Mouse (Mus musculus): ENCODE data around the gene Rnf40. TPM values are rescaled to one million over a fixed set of nuclear protein-coding genes. Genes with fewer than 3 reads are reported as not detected.

Rnf40 gene
- polyA plus RNA-seq, 1 experiment from 2014 or later: 50.9 TPM

DNA sequence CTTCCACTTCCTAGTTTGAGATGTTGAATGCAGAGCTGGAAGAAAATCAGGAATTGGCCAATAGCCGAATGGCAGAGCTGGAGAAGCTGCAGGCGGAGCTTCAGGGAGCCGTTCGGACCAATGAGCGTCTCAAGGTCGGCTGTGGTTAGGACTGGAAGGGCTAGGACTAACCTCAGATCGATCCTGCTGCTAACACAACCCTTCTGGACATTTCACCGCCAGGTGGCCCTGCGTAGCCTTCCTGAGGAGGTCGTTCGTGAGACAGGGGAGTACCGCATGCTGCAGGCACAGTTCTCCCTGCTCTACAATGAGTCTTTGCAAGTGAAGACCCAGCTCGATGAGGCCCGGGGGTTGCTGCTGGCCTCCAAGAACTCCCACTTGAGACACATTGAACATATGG lies 4.0 kb downstream of the Rnf40 start:
- Histone ChIP-seq H3K27ac (ENCODE audit: low read depth, low read length) (no peak overlapping the region), H3K4me1 (ENCODE audit: control insufficient read depth, insufficient read depth, low read length) (peaks cover 7% of the 10 kb centered on the region), H3K27me3 (ENCODE audit: control insufficient read depth, insufficient read depth, low read length) (no peaks in the 10 kb centered on the region), H3K4me2 (ENCODE audit: low read depth) (no peak overlapping the region), H3K4me3 (ENCODE audit: low read depth, low read length) (no peak overlapping the region), H3K36me3 (ENCODE audit: control insufficient read depth, insufficient read depth, low read length) (peaks cover 45% of the 10 kb centered on the region), H3K9ac (ENCODE audit: low read length) (no peak overlapping the region), H3K9me3 (ENCODE audit: control insufficient read depth, low read length) (no peaks in the 10 kb centered on the region)
- ATAC-seq (ENCODE audit: insufficient read depth, low FRiP score, low TSS enrichment): no peak
- WGBS: 88% methylated on average over 14 of the region's 14 CpGs
- DNase-seq (ENCODE audit: low spot score): no peak

DNA sequence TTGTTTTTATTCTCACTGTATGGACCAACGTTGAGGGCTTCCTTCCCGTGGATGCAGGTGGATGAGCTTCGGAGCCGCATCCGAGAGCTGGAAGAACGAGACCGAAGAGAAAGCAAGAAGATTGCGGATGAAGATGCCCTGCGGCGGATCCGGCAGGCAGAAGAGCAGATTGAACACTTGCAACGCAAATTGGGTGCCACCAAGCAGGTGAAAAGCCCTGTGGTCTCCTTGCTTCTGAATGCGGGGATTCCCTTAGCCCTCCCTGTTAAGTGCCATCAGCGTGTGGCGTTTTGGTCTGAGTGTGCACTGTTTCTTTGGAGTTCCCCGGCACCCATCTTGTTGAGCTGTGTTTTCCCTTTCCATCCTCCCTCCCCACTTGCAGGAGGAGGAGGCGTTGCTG lies 8.2 kb downstream of the Rnf40 start:
- Histone ChIP-seq H3K4me2 (ENCODE audit: low read depth) (no peak overlapping the region), H3K9ac (ENCODE audit: low read length) (no peak overlapping the region), H3K4me3 (ENCODE audit: low read depth, low read length) (no peak overlapping the region), H3K9me3 (ENCODE audit: control insufficient read depth, low read length) (no peaks in the 10 kb centered on the region), H3K36me3 (ENCODE audit: control insufficient read depth, insufficient read depth, low read length) (peaks cover 54% of the 10 kb centered on the region), H3K27ac (ENCODE audit: low read depth, low read length) (no peak overlapping the region), H3K27me3 (ENCODE audit: control insufficient read depth, insufficient read depth, low read length) (no peaks in the 10 kb centered on the region), H3K4me1 (ENCODE audit: control insufficient read depth, insufficient read depth, low read length) (no peaks in the 10 kb centered on the region)
- 96% methylated on average over 17 of the region's 17 CpGs for WGBS
- ATAC-seq (ENCODE audit: insufficient read depth, low FRiP score, low TSS enrichment) (no peak), DNase-seq (ENCODE audit: low spot score) (no peak)

DNA sequence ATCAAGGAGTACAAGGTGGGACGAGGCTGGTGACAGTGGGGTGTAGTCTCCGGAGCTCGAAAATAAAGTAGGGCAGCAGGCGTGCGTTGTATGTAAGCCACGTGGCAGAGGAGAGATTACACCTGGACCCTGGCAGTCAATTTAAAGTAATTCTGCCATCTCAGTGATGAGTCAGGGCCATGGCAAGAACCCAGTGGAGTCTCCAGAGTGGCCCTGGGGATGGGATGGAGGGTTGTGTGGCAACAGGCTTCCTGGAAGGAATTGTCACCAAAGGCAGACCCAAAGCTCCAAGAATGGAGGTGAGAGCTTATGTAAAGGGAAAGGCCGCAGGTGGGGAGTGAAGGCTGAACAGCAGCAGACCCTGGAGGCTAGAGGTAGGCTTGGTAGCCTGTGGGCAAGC lies 12.0 kb downstream of the Rnf40 start:
- Histone ChIP-seq H3K4me2 (ENCODE audit: low read depth) (no peak overlapping the region), H3K36me3 (ENCODE audit: control insufficient read depth, insufficient read depth, low read length) (peaks cover 33% of the 10 kb centered on the region), H3K27ac (ENCODE audit: low read depth, low read length) (no peak overlapping the region), H3K4me1 (ENCODE audit: control insufficient read depth, insufficient read depth, low read length) (no peaks in the 10 kb centered on the region), H3K9me3 (ENCODE audit: control insufficient read depth, low read length) (no peaks in the 10 kb centered on the region), H3K27me3 (ENCODE audit: control insufficient read depth, insufficient read depth, low read length) (no peaks in the 10 kb centered on the region), H3K4me3 (ENCODE audit: low read depth, low read length) (no peak overlapping the region), H3K9ac (ENCODE audit: low read length) (no peak overlapping the region)
- WGBS: 98% methylated on average over 7 of the region's 7 CpGs
- DNase-seq (ENCODE audit: low spot score): no peak
- ATAC-seq (ENCODE audit: insufficient read depth, low FRiP score, low TSS enrichment): no peak

DNA sequence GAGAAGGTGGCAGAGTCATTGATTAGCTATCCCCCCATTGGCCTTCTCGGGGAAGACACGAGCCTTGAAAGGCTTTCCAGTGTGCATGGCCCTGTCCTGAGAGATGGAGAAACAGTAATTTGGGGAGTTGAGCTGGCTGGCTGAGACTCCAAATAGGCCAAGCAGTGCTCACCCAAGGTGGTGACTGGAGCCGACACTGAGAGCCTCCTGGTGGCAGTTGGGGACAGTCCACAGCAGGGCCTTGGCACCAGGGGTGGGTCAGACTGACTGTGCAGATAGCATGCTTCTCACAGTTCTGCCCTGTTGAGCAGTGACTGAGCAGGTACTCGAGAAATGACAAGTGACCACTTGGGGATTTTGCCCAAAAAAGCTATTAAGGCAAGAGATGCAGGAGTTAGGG lies 13.2 kb downstream of the Rnf40 start:
- Histone ChIP-seq H3K4me3 (ENCODE audit: low read depth, low read length) (no peak overlapping the region), H3K4me2 (ENCODE audit: low read depth) (no peak overlapping the region), H3K36me3 (ENCODE audit: control insufficient read depth, insufficient read depth, low read length) (peaks cover 26% of the 10 kb centered on the region), H3K27ac (ENCODE audit: low read depth, low read length) (no peak overlapping the region), H3K9ac (ENCODE audit: low read length) (no peak overlapping the region), H3K4me1 (ENCODE audit: control insufficient read depth, insufficient read depth, low read length) (no peaks in the 10 kb centered on the region), H3K27me3 (ENCODE audit: control insufficient read depth, insufficient read depth, low read length) (no peaks in the 10 kb centered on the region), H3K9me3 (ENCODE audit: control insufficient read depth, low read length) (no peaks in the 10 kb centered on the region)
- WGBS: 83% methylated on average over 4 of the region's 4 CpGs
- DNase-seq (ENCODE audit: low spot score) (no peak), ATAC-seq (ENCODE audit: insufficient read depth, low FRiP score, low TSS enrichment) (no peak)

DNA sequence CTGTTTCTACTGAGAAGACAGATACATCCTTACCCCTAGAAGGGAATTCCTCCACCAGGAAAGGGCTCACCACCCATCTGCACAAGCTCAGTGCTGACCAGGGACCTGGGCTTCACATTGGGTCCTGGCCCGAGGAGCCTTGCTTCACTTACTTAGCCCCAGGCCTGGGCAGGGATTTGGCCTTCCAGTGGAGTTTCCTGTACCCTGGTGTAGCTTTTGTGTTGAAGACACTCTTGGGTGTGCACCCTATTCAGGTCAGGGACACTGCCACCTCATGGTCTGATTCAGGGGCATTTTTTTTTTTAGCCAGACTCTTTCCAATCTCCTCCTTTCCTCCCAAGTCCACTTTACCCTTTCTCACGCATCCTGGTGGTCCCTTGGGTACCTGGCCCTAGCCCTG lies 14.3 kb downstream of the Rnf40 start:
- ATAC-seq (ENCODE audit: insufficient read depth, low FRiP score, low TSS enrichment) (no peak), DNase-seq (ENCODE audit: low spot score) (no peak)
- no peak overlapping the region for H3K4me2 ChIP-seq (ENCODE audit: low read depth)
- H3K27ac ChIP-seq (ENCODE audit: low read depth, low read length): no peak overlapping the region
- H3K36me3 ChIP-seq (ENCODE audit: control insufficient read depth, insufficient read depth, low read length): peaks cover 20% of the 10 kb centered on the region
- WGBS: 97% methylated on average over 2 of the region's 2 CpGs
- H3K4me3 ChIP-seq (ENCODE audit: low read depth, low read length): no peak overlapping the region
- H3K9me3 ChIP-seq (ENCODE audit: control insufficient read depth, low read length): no peaks in the 10 kb centered on the region
- H3K9ac ChIP-seq (ENCODE audit: low read length): no peak overlapping the region
- no peaks in the 10 kb centered on the region for H3K4me1 ChIP-seq (ENCODE audit: control insufficient read depth, insufficient read depth, low read length)
- no peaks in the 10 kb centered on the region for H3K27me3 ChIP-seq (ENCODE audit: control insufficient read depth, insufficient read depth, low read length)

DNA sequence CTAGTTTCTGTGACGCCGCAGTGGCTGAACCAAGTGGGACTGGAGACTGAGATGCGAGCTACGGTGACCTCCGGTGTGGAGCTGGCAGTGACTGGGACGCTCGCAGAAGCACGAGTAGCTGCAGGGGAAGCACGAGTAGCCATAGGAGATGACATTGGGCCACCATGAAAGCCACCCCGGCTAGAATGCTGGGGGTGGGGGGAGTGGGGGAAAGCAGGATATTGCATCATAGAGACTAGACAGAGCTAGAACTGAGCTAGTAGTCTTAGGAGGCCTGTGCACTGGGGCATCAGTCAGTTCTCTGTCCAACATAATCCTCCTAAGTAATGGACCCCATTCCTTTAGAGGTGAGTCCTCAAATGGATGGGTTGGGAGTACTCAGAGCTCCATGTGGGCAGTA lies 15.7 kb downstream of the Rnf40 start:
- DNase-seq (ENCODE audit: low spot score) (no peak), ATAC-seq (ENCODE audit: insufficient read depth, low FRiP score, low TSS enrichment) (no peak)
- Histone ChIP-seq H3K9ac (ENCODE audit: low read length) (no peak overlapping the region), H3K27ac (ENCODE audit: low read depth, low read length) (no peak overlapping the region), H3K4me2 (ENCODE audit: low read depth) (no peak overlapping the region), H3K4me1 (ENCODE audit: control insufficient read depth, insufficient read depth, low read length) (no peaks in the 10 kb centered on the region), H3K36me3 (ENCODE audit: control insufficient read depth, insufficient read depth, low read length) (peaks cover 13% of the 10 kb centered on the region), H3K27me3 (ENCODE audit: control insufficient read depth, insufficient read depth, low read length) (no peaks in the 10 kb centered on the region), H3K9me3 (ENCODE audit: control insufficient read depth, low read length) (no peaks in the 10 kb centered on the region), H3K4me3 (ENCODE audit: low read depth, low read length) (no peak overlapping the region)
- 90% methylated on average over 10 of the region's 10 CpGs for WGBS

DNA sequence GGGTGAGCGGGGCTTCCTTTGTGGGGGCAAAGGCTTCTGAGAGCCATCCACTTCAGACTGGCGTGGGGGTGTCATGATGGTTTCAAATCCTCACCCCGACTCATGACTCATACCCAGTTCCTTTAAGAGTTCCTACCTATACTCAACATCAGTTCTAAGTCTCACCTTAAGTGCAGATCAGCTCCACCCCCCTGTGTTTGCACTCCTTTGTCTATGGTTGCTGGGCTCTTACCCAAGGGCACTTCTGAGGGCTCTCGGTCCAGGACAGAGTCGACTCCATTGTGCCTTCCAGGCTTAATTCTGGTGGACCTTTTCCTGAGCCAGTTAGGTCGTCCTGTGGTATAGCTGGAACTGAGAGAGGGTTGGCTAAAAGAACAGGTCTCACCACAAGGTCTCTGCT lies 18.6 kb downstream of the Rnf40 start:
- Histone ChIP-seq H3K27me3 (ENCODE audit: control insufficient read depth, insufficient read depth, low read length) (no peaks in the 10 kb centered on the region), H3K4me2 (ENCODE audit: low read depth) (no peak overlapping the region), H3K4me3 (ENCODE audit: low read depth, low read length) (no peak overlapping the region), H3K4me1 (ENCODE audit: control insufficient read depth, insufficient read depth, low read length) (no peaks in the 10 kb centered on the region), H3K9me3 (ENCODE audit: control insufficient read depth, low read length) (no peaks in the 10 kb centered on the region), H3K27ac (ENCODE audit: low read depth, low read length) (no peak overlapping the region), H3K36me3 (ENCODE audit: control insufficient read depth, insufficient read depth, low read length) (peaks cover 31% of the 10 kb centered on the region), H3K9ac (ENCODE audit: low read length) (no peak overlapping the region)
- WGBS: 90% methylated on average over 6 of the region's 6 CpGs
- no peak for DNase-seq (ENCODE audit: low spot score)
- no peak for ATAC-seq (ENCODE audit: insufficient read depth, low FRiP score, low TSS enrichment)

DNA sequence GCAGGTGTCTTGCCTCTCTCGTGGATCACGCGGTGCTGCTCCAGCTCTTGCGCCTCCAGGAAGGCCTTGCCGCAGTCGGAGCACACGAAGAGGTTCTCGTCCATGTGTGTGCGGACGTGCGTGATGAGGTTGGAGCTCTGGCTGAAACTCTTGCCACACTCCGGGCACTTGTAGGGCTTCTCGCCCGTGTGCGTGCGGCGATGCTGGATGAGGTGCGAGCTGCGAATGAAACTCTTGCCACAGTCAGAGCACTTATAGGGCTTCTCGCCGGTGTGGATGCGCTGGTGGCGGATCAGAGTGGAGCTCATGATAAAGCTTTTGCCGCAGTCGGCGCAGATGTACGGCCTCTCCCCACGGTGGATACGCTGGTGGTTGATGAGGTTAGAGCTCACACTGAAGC lies 22.4 kb downstream of the Rnf40 start:
- ATAC-seq (ENCODE audit: insufficient read depth, low FRiP score, low TSS enrichment) (no peak), DNase-seq (ENCODE audit: low spot score) (no peak)
- H3K4me1 ChIP-seq (ENCODE audit: control insufficient read depth, insufficient read depth, low read length): no peaks in the 10 kb centered on the region; the same call in 1 of the 2 replicates
- H3K36me3 ChIP-seq (ENCODE audit: control insufficient read depth, insufficient read depth, low read length): peaks cover 28% of the 10 kb centered on the region
- no peak overlapping the region for H3K4me2 ChIP-seq (ENCODE audit: low read depth)
- H3K27me3 ChIP-seq (ENCODE audit: control insufficient read depth, insufficient read depth, low read length): no peaks in the 10 kb centered on the region
- H3K4me3 ChIP-seq (ENCODE audit: low read depth, low read length): no peak overlapping the region
- 96% methylated on average over 29 of the region's 29 CpGs for WGBS
- no peak overlapping the region for H3K27ac ChIP-seq (ENCODE audit: low read depth, low read length)
- no peak overlapping the region for H3K9ac ChIP-seq (ENCODE audit: low read length)
- H3K9me3 ChIP-seq (ENCODE audit: control insufficient read depth, low read length): no peaks in the 10 kb centered on the region

DNA sequence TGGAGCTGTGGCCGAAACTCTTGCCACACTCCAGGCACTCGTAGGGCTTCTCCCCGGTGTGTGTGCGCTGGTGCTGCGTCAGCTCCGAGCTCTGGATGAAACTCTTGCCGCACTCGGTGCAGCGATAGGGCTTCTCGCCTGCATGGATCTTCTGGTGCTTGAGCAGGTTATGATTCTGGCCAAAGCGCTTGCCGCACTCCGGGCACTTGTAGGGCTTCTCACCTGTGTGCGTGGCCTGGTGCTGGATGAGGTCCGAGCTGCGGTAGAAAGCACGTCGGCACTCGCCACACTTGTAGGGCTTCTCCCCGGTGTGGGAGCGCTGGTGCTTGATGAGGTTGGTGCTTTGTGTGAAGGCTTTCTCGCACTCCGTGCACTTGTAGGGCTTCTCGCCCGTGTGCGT lies 23.0 kb downstream of the Rnf40 start:
- no peaks in the 10 kb centered on the region for H3K9me3 ChIP-seq (ENCODE audit: control insufficient read depth, low read length)
- H3K4me3 ChIP-seq (ENCODE audit: low read depth, low read length): no peak overlapping the region
- peaks cover 28% of the 10 kb centered on the region for H3K36me3 ChIP-seq (ENCODE audit: control insufficient read depth, insufficient read depth, low read length)
- WGBS: 97% methylated on average over 26 of the region's 26 CpGs
- no peak overlapping the region for H3K27ac ChIP-seq (ENCODE audit: low read depth, low read length)
- H3K4me2 ChIP-seq (ENCODE audit: low read depth): no peak overlapping the region
- H3K9ac ChIP-seq (ENCODE audit: low read length): no peak overlapping the region
- H3K4me1 ChIP-seq (ENCODE audit: control insufficient read depth, insufficient read depth, low read length): peaks cover 2% of the 10 kb centered on the region; the same call in 1 of the 2 replicates
- H3K27me3 ChIP-seq (ENCODE audit: control insufficient read depth, insufficient read depth, low read length): no peaks in the 10 kb centered on the region
- DNase-seq (ENCODE audit: low spot score) (no peak), ATAC-seq (ENCODE audit: insufficient read depth, low FRiP score, low TSS enrichment) (no peak)
